Mouse (Mus musculus): ENCODE results near the gene Rpl10-ps3. TPM values are rescaled to one million over a fixed set of nuclear protein-coding genes. Genes with fewer than 3 reads are reported as not detected.

Rpl10-ps3 gene
- 192 and 226 TPM in 2 replicates for polyA plus RNA-seq (2014; fragmentation: Nextera tagmentation; extraction: Ambion mirVana)

DNA sequence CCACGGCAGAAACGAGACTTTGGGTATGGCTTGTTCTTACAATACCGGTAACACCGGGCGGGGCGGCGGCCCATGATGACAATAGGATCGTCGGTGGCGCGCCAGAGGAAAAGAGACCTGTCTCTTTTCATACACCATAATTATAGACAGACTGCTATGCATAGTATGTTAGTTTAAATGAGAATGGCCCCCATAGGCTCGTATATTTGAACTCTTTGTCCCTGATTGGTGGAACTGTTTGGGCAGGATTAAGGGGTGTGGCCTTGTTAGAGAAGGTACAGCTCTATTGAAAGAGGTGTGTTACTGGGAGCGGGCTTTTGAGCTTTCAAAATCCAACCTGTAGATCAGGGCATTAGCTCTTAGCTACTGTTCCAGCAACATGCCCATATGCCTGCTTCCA is at the start of gene Rpl10-ps3:
Gene Rpl10-ps3 (minus strand): TSS at position 101 of the 400 bp plus-strand sequence.
- no peaks in the 10 kb centered on the region for H3K36me3 ChIP-seq (ENCODE audit: control insufficient read depth, insufficient read depth, low read length)
- H3K4me2 ChIP-seq, result no peak within 1 kb of the TSS
- no peaks in the 10 kb centered on the region for H3K27me3 ChIP-seq (ENCODE audit: control insufficient read depth, insufficient read depth, low read length)
- no peak for ATAC-seq (replicated peaks; ENCODE audit: insufficient number of reproducible peaks, low FRiP score, low TSS enrichment)
- no peak within 1 kb of the TSS for H3K4me3 ChIP-seq (ENCODE audit: low read depth, low read length)
- no peaks in the 10 kb centered on the region for H3K4me1 ChIP-seq (ENCODE audit: control insufficient read depth, insufficient read depth, low read length)
- H3K27ac ChIP-seq (ENCODE audit: low read depth, low read length), result no peak within 1 kb of the TSS
- WGBS (ENCODE audit: insufficient replicate concordance), result 91% methylated on average over 9 of the region's 13 CpGs
- no peaks in the 10 kb centered on the region for H3K9me3 ChIP-seq (replicated peaks; ENCODE audit: control insufficient read depth, low read length)
- no peak within 1 kb of the TSS for H3K9ac ChIP-seq (ENCODE audit: low read depth, low read length)

DNA sequence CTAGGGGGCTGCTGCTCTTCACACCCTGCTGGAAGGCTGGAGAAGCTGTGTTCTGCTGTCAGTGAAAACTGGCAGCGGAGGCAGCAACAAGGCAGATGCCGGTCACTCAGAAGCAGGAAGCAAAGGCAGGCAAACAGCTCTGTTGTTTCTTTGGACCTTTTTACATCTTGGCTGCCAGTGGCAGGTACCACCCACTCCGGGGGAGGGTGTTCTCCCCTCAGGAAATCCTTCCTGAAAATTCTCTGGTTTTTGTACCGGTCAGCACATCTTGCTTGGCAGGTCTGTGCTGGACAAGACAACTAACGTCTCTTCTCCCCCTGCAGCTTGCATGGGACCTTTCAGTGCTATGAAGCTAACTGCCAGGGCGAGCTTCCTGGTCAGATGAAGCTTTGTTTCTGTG is 30.8 kb upstream of the Rpl10-ps3 start:
- H3K4me3 ChIP-seq (ENCODE audit: low read depth, low read length), result no peak overlapping the region
- no peak overlapping the region for H3K9ac ChIP-seq (ENCODE audit: low read depth, low read length)
- H3K9me3 ChIP-seq (replicated peaks; ENCODE audit: control insufficient read depth, low read length), result no peaks in the 10 kb centered on the region; the same call in 1 of the 2 replicates
- WGBS (ENCODE audit: insufficient replicate concordance), result 47% methylated on average over 6 of the region's 6 CpGs
- ATAC-seq (replicated peaks; ENCODE audit: insufficient number of reproducible peaks, low FRiP score, low TSS enrichment), result no peak
- no peak overlapping the region for H3K4me2 ChIP-seq
- H3K36me3 ChIP-seq (ENCODE audit: control insufficient read depth, insufficient read depth, low read length), result no peaks in the 10 kb centered on the region
- H3K4me1 ChIP-seq (ENCODE audit: control insufficient read depth, insufficient read depth, low read length), result no peaks in the 10 kb centered on the region
- H3K27me3 ChIP-seq (ENCODE audit: control insufficient read depth, insufficient read depth, low read length), result no peaks in the 10 kb centered on the region
- H3K27ac ChIP-seq (ENCODE audit: low read depth, low read length), result no peak overlapping the region

DNA sequence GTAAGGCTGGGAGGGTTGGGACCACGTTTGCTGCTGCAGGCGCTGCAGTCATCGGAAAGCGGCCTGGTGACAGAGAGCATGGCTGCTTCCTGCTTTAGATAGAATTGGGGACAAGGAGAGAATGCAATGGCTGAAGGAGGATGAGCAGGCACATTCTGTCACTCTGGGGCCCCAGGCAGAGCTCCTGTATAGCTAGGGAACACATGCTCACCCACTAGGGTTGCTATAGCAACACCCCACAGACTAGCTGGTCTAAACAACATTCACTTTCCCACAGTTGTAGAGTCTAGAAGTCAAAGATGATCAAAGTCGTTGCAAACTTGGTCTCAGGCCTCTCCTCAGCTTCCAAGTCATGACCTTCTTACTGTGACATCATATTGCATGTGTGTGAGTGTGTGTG is 29.9 kb upstream of the Rpl10-ps3 start:
- H3K27ac ChIP-seq (ENCODE audit: low read depth, low read length), result no peak overlapping the region
- ATAC-seq (replicated peaks; ENCODE audit: insufficient number of reproducible peaks, low FRiP score, low TSS enrichment), result no peak
- no peaks in the 10 kb centered on the region for H3K27me3 ChIP-seq (ENCODE audit: control insufficient read depth, insufficient read depth, low read length)
- no peak overlapping the region for H3K9ac ChIP-seq (ENCODE audit: low read depth, low read length)
- no peaks in the 10 kb centered on the region; the same call in 1 of the 2 replicates for H3K9me3 ChIP-seq (replicated peaks; ENCODE audit: control insufficient read depth, low read length)
- H3K36me3 ChIP-seq (ENCODE audit: control insufficient read depth, insufficient read depth, low read length), result no peaks in the 10 kb centered on the region
- H3K4me1 ChIP-seq (ENCODE audit: control insufficient read depth, insufficient read depth, low read length), result no peaks in the 10 kb centered on the region
- H3K4me3 ChIP-seq (ENCODE audit: low read depth, low read length), result no peak overlapping the region
- WGBS (ENCODE audit: insufficient replicate concordance), result 72% methylated on average over 5 of the region's 5 CpGs
- no peak overlapping the region for H3K4me2 ChIP-seq

DNA sequence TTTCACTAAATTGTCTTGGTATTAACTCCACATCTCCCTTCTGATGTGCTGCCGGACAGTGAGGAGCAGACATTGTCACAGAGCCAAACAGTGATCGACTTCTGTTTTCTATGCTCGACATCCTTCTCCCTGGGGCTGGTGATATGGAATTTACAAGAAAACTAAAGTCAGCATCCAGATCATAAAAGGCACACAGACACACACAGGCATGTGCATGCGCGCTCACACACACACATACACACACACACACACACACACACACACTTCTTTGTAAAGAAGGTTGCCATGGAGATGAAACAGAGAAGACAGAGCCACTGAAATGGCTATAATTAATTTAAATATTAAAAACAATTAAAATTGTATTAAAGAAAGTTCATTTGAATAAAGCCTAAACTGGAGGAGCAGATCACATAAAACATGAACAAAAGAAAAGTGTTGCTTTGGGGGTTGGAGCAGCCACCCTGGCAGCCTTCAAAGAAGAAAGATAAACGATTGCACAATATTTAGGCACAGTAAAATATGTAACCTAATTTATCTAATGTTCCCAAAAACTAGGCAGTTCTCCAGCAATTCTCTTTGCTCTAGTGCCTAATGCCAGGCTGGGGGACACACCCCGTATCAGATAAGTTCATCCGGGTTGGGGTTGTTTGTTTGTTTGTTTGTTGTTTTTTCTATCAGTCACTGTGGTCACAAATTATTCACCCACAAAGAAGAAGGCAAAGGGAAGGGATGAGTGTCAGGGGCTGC is 24.0 kb upstream of the Rpl10-ps3 start:
- no peak overlapping the region for H3K27ac ChIP-seq (ENCODE audit: low read depth, low read length)
- no peaks in the 10 kb centered on the region for H3K36me3 ChIP-seq (ENCODE audit: control insufficient read depth, insufficient read depth, low read length)
- no peaks in the 10 kb centered on the region for H3K9me3 ChIP-seq (replicated peaks; ENCODE audit: control insufficient read depth, low read length)
- ATAC-seq (replicated peaks; ENCODE audit: insufficient number of reproducible peaks, low FRiP score, low TSS enrichment), result no peak
- no peaks in the 10 kb centered on the region; the same call in 1 of the 2 replicates for H3K27me3 ChIP-seq (ENCODE audit: control insufficient read depth, insufficient read depth, low read length)
- no peak overlapping the region for H3K4me3 ChIP-seq (ENCODE audit: low read depth, low read length)
- H3K4me1 ChIP-seq (ENCODE audit: control insufficient read depth, insufficient read depth, low read length), result no peaks in the 10 kb centered on the region
- 80% methylated on average over 8 of the region's 8 CpGs for WGBS (ENCODE audit: insufficient replicate concordance)
- H3K9ac ChIP-seq (ENCODE audit: low read depth, low read length), result no peak overlapping the region
- H3K4me2 ChIP-seq, result no peak overlapping the region

DNA sequence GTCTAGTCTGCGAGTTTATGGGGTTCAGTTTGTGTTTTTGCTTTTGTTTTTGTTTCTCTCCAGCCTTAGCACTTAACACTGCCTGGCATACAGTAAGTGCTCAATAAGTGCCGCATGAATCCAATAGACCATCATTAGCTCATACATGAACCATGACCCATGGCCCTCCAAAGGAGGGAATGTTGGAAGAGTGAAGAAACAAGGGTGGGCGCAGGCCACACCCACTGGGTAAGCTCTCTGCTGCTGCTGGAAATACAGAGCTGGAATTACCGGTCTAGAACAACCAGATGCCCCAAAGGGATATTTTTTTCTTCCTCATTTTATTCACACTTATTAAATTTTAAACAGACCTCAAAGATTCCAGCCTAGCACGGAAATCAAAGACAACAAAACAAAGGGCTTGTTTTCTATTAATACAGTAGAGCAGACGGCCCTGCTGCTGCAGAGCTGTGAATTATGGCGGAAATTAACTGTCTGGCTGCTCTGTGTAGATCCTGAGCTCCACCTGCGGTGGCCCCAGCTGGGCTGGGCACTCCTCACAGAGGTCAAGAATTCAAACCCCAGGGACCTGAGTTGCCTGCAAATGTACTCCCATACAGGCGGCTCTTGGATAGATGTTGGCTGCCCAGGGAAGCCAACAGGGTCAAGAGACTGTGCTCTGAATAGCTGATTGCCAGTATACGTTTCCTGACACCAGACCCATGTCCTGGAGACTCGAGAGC is 20.5 kb upstream of the Rpl10-ps3 start:
- Histone ChIP-seq H3K36me3 (ENCODE audit: control insufficient read depth, insufficient read depth, low read length) (no peaks in the 10 kb centered on the region), H3K4me3 (ENCODE audit: low read depth, low read length) (no peak overlapping the region), H3K4me1 (ENCODE audit: control insufficient read depth, insufficient read depth, low read length) (no peaks in the 10 kb centered on the region), H3K9me3 (replicated peaks; ENCODE audit: control insufficient read depth, low read length) (no peaks in the 10 kb centered on the region), H3K4me2 (no peak overlapping the region), H3K9ac (ENCODE audit: low read depth, low read length) (no peak overlapping the region), H3K27ac (ENCODE audit: low read depth, low read length) (no peak overlapping the region), H3K27me3 (ENCODE audit: control insufficient read depth, insufficient read depth, low read length) (no peaks in the 10 kb centered on the region; the same call in 1 of the 2 replicates)
- WGBS (ENCODE audit: insufficient replicate concordance), result 67% methylated on average over 11 of the region's 11 CpGs
- no peak for ATAC-seq (replicated peaks; ENCODE audit: insufficient number of reproducible peaks, low FRiP score, low TSS enrichment)

DNA sequence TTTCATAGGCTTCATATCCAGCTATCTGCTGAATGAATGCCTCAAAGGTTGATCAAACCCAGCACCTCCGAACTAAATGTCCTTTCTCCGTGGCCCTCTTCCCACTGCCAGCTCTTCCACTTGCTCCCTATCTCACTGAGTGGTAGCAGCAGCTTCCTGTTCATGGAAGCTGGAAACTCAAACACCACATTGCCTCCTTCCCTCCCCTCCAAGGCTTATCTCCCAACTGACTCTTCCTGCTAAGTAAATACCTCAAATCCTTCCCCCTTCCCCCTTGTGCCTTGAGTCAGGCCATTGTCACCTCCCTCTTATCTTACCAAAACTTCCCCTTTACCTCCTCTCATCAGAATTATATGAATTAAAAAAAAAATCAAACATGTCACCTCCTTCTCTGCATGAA is 19.2 kb upstream of the Rpl10-ps3 start:
- H3K4me3 ChIP-seq (ENCODE audit: low read depth, low read length), result no peak overlapping the region
- H3K27ac ChIP-seq (ENCODE audit: low read depth, low read length), result no peak overlapping the region
- no peak for ATAC-seq (replicated peaks; ENCODE audit: insufficient number of reproducible peaks, low FRiP score, low TSS enrichment)
- no peaks in the 10 kb centered on the region for H3K9me3 ChIP-seq (replicated peaks; ENCODE audit: control insufficient read depth, low read length)
- H3K9ac ChIP-seq (ENCODE audit: low read depth, low read length), result no peak overlapping the region
- H3K36me3 ChIP-seq (ENCODE audit: control insufficient read depth, insufficient read depth, low read length), result no peaks in the 10 kb centered on the region
- WGBS (ENCODE audit: insufficient replicate concordance), result 31% methylated on average over 2 of the region's 2 CpGs
- no peaks in the 10 kb centered on the region; the same call in 1 of the 2 replicates for H3K27me3 ChIP-seq (ENCODE audit: control insufficient read depth, insufficient read depth, low read length)
- no peak overlapping the region for H3K4me2 ChIP-seq
- H3K4me1 ChIP-seq (ENCODE audit: control insufficient read depth, insufficient read depth, low read length), result no peaks in the 10 kb centered on the region

DNA sequence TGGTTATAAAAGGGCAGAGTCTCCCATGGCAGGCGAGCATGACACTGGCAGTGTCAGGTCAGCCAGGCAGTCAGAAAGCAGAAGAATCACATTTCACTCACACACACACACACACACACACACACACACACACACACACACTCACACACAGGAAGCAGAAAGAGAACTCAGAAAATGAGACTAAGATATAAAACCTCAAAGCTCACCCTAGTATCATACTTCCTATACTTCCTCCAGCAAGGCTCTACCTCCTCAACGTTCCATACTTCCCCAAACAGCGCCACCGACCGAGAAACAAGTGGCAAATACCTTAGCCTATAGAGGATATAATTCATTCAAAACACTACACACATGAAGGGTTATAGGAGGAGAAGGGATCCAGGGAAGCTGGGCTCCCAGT is 18.5 kb upstream of the Rpl10-ps3 start:
- no peak for ATAC-seq (replicated peaks; ENCODE audit: insufficient number of reproducible peaks, low FRiP score, low TSS enrichment)
- H3K27ac ChIP-seq (ENCODE audit: low read depth, low read length), result no peak overlapping the region
- no peaks in the 10 kb centered on the region; the same call in 1 of the 2 replicates for H3K27me3 ChIP-seq (ENCODE audit: control insufficient read depth, insufficient read depth, low read length)
- H3K9me3 ChIP-seq (replicated peaks; ENCODE audit: control insufficient read depth, low read length), result no peaks in the 10 kb centered on the region
- H3K4me2 ChIP-seq, result no peak overlapping the region
- H3K4me3 ChIP-seq (ENCODE audit: low read depth, low read length), result no peak overlapping the region
- WGBS (ENCODE audit: insufficient replicate concordance), result 61% methylated on average over 5 of the region's 5 CpGs
- no peaks in the 10 kb centered on the region for H3K4me1 ChIP-seq (ENCODE audit: control insufficient read depth, insufficient read depth, low read length)
- H3K36me3 ChIP-seq (ENCODE audit: control insufficient read depth, insufficient read depth, low read length), result no peaks in the 10 kb centered on the region
- H3K9ac ChIP-seq (ENCODE audit: low read depth, low read length), result no peak overlapping the region

DNA sequence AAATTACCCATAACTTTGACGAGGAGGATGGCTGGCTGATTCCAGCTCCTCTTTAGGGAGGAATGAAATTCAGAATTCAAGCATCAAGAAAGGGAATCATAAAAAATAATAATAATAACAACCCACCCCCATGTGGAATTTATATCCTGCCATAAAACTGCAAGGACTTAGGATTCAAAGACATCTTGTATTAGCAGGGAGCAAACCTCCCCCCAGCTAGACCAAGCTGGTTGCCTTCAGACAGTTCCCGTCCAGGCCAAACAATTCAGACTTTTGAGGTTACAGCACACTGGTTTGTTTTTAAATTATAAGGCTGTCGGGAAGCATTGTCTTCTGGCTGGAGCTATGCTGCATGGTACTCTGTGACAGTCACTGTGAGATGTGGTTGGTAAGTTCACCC is 17.8 kb upstream of the Rpl10-ps3 start:
- H3K4me1 ChIP-seq (ENCODE audit: control insufficient read depth, insufficient read depth, low read length), result no peaks in the 10 kb centered on the region
- ATAC-seq (replicated peaks; ENCODE audit: insufficient number of reproducible peaks, low FRiP score, low TSS enrichment), result no peak
- H3K36me3 ChIP-seq (ENCODE audit: control insufficient read depth, insufficient read depth, low read length), result no peaks in the 10 kb centered on the region
- H3K9ac ChIP-seq (ENCODE audit: low read depth, low read length), result no peak overlapping the region
- H3K27me3 ChIP-seq (ENCODE audit: control insufficient read depth, insufficient read depth, low read length), result no peaks in the 10 kb centered on the region; the same call in 1 of the 2 replicates
- no peak overlapping the region for H3K4me2 ChIP-seq
- no peaks in the 10 kb centered on the region for H3K9me3 ChIP-seq (replicated peaks; ENCODE audit: control insufficient read depth, low read length)
- no peak overlapping the region for H3K27ac ChIP-seq (ENCODE audit: low read depth, low read length)
- 59% methylated on average over 3 of the region's 3 CpGs for WGBS (ENCODE audit: insufficient replicate concordance)
- no peak overlapping the region for H3K4me3 ChIP-seq (ENCODE audit: low read depth, low read length)
